Mouse (Mus musculus): ENCODE results near the gene Cpsf6.

DNA sequence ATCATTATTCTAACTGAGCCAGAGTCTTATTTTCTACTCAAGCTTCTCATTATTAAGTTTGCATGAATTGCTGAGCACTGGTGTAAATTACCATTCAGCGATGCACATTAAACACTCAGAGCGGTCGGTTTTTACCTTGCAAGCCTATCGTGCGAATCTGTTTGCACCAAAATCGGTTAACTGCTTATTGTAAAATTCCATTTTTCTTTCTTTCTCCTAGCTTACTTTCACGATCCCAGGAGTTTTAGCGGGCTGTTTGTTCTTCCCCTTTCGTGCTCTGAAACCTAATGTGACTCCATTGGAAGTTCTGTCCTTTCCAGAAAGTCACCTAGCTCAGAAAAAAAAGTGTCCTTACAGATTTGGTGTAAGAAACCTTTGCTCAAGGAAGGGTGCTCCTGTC, 36.3 kb upstream of the Cpsf6 start:
- TF ChIP-seq CEBPB (IDR thresholded peaks at IDR 0.05; ENCODE audit: low read depth) (no peak), CTCF (IDR thresholded peaks at IDR 0.05; ENCODE audit: control insufficient read depth, insufficient read depth, insufficient read length) (no peak), MYOG (IDR thresholded peaks at IDR 0.05; ENCODE audit: control insufficient read depth, extremely low read depth, insufficient read length) (no peak), MAX (IDR thresholded peaks at IDR 0.05) (no peak), MYOD1 (IDR thresholded peaks at IDR 0.05; ENCODE audit: control insufficient read depth, insufficient read length, low read depth) (no peak)

Data from C2C12 (cell line).